Mouse (Mus musculus): ENCODE results near the gene Rad1.
A peak's percentile ranks its signal among the peaks of the same experiment; 100 is the strongest.
"Not testable (repeated sequence)": the region's sequence is repeated elsewhere in the genome, so short reads cannot be mapped to it uniquely, and the experiment has no call there.

Gene Rad1

DNA sequence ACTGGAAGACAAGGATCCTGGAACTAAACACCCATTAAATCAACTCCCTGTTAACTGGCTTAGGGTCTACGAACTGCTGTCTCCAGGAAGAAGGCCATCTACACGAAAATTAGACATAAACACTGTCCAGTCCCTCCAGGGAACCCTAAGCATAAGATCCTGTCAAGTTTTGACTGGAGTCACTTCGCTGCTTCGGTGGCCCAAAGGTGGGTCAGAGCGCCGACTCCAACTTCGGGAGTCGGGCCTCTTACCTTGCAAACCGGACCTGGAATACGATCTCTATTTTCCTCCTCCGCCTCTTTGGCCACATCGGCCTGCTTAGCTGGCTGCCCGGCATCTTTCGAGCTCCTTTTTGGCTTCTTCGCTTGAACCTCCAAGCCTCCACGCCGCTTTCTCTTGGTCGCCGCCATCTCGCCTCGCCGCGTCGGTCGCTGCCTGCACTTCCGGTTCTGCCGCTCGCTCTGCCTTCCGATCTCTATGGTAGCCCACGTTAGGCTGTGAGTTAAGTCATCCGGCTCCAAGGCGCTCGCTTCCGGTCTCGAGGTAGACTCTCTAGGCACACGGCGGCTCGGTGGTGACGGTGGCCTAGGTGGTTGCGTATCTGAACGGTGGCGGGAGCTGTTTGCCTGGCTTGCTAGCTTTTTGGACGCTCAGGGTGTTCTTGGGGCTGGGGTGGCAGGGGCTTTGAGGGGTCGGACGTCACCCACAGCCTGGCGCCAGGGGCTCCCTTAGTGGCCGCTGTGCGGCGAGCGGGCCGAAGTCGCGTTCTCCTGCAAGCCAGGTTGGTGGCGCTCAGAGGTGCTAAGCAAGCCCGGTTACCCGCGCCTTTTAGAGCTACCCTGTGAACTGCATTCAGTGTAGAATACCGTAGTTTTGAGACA is at the start of gene Rad1, which contains the start of gene Brix1:
Gene Rad1, plus strand, starts transcription at position 535 of the 881 bp plus-strand sequence.
Gene Brix1, minus strand, starts transcription at position 464 of the 881 bp plus-strand sequence.
- peak; percentile 99 for ATAC-seq (ENCODE audit: low TSS enrichment)

DNA sequence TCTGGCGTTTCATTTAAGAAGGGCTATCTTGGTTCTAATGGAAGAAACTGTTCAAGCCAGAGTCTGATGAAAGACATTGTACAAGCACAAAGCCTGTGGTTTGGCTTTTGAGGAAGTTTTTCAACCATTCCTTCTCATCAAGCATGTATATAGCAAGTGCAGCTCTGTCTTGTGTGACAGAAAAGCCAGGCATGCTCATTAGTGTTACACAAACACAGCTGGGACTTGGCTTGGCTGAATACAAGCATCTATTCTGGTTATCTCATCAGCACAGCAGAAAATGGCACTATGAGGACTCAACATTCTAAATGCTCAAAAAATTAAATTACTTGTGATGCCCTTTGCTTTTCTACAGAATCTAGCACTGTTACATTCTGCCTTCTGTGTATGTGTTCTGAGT is 48.9 kb upstream of the Rad1 start:
- ATAC-seq (ENCODE audit: low TSS enrichment) = peak; percentile 68

DNA sequence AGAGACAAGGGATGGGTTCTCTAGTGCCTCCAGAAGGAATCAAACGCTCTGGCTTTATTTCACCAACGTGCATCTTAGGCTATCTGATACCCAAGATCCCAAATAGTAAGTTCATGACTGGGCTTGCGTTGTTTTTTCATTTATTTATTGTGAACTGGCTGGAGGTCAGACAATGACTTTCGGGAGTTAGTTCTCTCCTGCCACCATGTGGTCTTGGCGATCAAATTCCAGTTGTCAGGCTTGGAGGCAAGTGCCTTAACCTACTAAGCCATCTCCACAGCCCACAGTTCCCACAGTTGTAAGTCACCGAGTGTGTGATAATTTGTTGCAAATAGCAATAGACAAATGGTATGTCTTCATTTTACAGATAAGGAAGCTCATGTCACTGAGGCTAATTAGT is 45.9 kb upstream of the Rad1 start:
- no peak for ATAC-seq (ENCODE audit: low TSS enrichment)

DNA sequence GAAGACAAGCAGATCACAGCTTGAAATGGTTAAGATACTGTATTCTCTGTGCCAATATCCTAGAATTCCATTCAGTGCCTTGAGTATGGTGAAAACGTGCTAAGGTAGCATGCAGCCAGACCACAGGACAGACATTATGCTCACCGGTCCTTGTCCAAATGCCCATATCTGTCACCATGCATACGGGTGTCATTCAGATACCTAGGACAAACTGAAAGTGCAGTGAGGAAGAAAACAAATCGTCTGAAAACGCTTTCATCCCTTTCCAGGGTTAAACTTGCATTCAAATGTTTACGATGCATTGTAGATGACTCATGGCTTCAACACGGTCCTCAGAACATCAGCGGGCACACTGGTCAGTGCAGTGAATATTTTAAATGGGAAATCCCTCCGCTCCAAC is 44.3 kb upstream of the Rad1 start:
- no peak for ATAC-seq (ENCODE audit: low TSS enrichment)

DNA sequence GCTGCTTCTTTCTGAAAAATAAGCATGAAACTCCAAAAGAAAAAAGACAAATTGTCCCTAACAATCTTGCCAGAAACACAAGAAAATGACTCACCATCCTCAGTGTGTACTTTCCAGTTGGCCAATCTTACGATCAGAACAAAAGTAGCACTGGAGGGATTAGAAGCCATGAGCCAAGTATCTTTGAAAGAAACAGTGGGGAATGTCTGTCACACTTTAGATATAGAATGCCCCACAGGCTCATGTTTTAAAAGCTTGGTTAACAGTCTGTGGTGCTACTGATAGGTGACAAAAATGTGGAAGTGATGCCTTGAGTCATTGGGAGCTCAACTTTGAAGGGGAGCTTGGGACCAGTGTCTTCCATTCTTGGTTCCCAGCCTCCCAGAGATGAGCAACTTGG is 43.5 kb upstream of the Rad1 start:
- ATAC-seq (ENCODE audit: low TSS enrichment) = peak; percentile 66

DNA sequence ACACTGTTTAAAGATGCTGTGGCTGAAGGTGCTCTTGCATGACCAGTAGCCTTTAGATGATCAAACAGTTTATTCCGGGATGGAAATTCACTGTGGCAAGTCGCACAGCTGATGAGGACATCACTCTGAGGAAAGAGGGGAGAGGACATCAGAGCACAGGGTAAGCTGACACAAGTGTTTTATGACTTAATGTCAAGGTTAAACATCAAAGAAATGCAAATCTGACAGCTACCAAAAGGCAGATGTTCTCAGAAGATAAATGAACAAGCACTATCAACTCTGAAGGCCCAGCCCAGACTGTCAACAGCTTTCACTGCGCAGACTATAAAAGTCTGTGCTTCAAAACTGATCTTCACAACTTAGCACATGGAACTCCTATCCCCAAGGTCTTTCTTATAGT is 38.7 kb upstream of the Rad1 start:
- ATAC-seq (ENCODE audit: low TSS enrichment) = no peak

DNA sequence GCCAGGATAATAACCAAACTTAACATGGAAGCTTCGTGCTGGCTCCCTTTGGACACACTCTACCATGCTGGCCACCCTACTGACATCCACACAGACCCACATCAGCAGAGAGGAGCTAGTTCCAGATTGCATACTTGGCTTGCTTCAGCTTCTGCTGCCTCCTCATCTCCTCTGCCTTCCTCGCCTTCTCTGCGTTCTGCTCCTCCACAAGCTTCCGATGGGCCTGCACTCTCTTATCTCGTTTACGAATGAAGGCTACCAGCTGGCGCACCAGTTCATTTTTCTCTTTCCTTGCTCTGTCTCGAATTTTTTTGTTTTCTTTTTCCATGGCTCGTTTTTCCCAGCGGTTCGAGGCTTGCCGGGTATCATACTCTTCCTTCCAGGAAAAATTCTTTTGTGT is 24.8 kb upstream of the Rad1 start:
- ATAC-seq (ENCODE audit: low TSS enrichment) = peak; percentile 86

DNA sequence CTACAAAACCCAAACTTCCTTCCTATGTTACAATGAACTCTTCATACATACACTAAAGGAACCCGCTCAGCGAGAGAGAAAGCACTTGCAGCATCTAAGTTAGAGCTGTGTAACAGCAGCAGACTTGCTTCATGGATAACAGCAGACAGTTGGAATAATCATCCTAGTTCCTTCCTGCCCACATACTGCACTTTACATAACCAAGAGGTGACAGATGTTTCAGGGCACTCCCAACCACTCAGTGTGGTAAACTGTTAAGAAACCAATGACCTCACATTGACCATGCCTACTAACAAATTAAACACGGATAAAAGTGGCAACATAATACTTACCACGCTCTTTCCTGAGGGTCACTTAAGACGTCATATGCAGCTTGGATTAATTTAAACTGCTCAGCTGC is 22.3 kb upstream of the Rad1 start:
- peak; percentile 72 for ATAC-seq (ENCODE audit: low TSS enrichment)

DNA sequence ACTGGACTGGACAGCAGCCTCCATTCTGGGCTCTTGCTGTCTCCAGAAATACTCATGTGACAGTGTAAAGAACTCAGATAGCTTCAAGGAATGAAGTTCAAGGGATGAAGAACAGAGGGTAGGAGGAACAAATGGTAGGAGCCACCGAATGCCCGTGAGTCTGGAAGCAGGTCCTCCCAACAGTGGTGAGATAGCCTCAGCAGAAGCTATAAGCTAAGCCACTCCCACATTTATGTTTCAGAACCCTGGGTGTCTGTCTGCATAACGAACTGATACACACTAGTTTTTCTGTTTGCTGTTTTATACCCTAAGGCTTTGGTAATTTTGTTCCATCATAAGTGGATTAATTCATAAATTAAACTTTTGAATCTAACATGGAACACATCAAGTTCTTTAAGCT is 21.1 kb upstream of the Rad1 start:
- ATAC-seq (ENCODE audit: low TSS enrichment) = no peak

DNA sequence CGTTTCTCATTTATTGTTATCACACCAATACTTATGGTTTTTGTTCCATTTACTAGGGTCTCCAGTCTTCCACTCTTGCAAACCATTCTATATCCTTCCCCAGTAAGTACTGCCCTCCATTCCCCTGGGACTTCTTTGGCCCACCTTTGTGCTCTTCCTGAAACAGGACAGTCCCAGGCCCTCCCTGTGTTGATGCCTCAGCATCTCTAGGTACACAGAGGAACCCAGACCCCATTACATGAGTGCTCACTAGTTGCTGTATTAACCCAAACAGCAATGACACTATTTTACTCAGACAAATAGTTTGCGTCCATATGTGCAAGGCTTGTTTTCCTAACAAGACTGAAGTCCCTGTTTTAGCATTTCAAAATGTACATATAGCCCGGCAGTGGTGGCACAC is 17.1 kb upstream of the Rad1 start:
- no peak for ATAC-seq (ENCODE audit: low TSS enrichment)

DNA sequence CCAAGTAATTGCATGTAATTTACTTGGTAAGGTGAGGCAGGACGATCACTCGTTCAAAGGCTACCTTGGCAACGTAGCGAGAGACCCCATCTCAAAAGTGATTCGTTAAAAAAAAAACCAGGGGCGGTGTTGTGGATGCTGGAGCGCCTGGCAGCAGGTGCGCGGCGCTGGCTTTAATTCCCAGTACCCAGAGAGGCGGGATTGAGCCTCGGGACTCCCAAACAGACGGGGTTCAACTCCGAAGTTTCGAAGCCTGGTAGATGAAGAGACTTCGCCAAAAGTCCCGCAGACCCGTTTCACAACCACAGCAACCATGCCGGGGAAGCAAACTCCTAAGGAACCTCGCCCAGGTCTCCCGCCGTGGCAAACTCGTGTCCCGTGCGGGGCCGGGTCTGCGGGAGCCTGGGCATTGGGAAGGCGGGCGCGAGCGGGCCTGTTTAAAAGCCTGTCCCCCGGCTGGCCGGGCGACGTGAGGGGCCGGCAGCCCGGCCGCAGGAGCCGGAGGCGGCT is 16.1 kb upstream of the Rad1 start:
- peak; percentile 17 for ATAC-seq (ENCODE audit: low TSS enrichment)

DNA sequence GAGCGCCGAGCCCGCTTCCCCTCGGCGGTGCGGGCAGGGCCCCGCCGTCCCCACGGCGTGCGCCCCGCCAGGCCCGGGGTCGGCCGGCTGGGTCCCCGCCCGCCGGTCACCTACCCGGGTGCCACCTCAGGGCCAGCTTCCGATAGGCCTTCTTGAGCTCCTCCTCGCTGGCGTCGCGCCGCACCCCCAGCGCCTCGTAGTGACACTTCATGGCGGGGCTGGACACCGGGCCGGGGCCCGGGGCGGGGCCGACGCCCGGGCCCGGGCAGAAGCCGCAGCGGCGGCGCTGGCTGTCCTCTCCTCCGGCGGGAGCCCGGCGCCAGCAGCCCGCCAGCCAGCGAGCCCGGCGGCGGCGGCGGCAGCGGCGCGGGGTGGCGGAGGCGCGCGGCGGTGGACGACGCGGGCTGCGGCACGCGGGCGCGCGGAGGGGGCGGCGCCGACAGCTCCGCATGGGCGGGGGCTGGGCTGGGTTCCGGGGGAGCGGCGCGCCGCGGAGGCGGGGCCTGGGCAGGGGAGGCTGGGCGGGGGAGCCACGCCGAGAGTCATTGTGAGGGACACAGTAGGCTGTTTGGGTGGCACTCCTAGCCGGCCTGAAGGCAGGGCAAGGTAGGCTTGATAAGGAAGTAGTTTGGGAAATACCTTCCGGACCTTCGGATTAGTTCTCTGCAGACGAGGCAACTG is 15.5 kb upstream of the Rad1 start, which contains the start of gene Dnajc21:
Gene Dnajc21, minus strand, starts transcription at position 366 of the 681 bp plus-strand sequence.
- peak; percentile 84 for ATAC-seq (ENCODE audit: low TSS enrichment)

DNA sequence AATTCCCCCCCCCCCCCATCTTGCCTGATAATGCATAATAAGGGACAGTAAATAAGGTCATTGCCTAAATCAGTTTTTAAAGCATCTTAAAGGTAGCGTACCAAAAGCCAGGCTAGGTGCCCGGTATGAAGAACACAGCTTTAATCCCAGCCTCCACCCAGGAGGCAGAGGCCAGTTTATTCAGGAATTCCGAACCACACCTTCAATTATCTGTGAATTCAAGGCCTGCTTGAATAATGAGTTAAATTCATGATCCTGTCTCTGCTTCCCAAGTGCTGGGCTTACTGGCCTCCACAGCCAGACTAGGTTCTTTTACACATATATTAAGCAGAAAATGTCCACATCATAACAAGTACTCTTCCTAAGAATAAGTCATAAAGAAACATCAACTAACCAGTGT is 14.9 kb upstream of the Rad1 start:
- ATAC-seq (ENCODE audit: low TSS enrichment) = no peak

DNA sequence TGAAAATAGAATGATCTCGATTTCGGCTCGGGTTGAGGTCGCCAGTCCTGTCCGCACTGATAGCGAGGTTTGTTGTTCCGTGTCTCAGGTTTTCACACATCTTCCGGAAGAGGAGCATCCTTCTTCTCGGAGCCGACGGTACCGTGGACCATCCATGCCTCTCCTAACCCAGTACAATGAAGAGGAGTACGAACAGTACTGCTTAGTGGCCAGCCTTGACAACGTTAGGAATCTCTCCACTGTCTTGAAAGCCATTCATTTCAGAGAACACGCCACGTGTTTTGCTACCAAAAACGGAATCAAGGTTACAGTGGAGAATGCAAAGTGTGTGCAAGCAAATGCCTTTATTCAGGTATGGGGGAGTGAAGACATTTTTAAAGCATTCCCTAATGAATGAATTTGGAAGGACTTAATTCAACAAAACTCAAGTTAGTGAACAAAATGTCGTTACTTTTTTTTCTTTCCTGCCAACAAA is 584 bp downstream of the Rad1 start:
- ATAC-seq (ENCODE audit: low TSS enrichment) = peak; percentile 55

DNA sequence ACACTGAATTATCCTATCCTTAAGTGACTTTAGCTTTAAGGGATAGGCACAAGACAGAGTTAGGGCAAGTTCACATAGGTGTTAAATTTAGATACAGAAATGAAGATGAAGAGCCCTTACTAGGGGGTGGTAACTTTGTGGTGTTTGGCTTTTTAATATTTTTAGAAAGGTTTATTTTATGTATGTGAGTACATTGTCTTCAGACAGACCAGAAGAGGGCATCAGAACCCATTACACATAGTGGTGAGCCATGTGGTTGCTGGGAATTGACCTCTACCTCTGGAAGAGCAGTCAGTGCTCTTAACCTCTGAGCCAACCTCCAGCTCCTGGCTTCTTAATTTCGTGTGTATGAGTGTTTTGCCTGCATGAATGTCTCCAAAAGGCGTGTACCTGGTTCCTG is 1.4 kb downstream of the Rad1 start:
- no peak for ATAC-seq (ENCODE audit: low TSS enrichment)

DNA sequence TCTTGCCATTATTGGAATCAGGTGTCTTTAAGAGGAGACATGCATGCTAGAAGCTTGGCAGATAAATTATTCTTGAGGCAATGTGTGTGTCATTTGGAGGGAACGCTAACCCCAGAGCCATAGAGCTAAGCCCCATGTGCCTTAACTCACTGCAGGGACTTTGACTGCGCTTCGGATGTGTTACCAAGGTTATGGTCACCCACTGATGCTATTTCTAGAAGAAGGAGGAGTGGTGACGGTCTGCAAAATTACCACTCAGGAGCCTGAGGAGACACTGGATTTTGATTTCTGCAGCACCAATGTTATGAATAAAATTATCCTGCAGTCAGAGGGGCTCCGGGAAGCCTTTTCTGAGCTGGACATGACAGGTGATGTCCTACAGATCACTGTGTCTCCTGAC is 4.3 kb downstream of the Rad1 start:
- ATAC-seq (ENCODE audit: low TSS enrichment) = peak; percentile 29; the same call in 1 of the 2 replicates

DNA sequence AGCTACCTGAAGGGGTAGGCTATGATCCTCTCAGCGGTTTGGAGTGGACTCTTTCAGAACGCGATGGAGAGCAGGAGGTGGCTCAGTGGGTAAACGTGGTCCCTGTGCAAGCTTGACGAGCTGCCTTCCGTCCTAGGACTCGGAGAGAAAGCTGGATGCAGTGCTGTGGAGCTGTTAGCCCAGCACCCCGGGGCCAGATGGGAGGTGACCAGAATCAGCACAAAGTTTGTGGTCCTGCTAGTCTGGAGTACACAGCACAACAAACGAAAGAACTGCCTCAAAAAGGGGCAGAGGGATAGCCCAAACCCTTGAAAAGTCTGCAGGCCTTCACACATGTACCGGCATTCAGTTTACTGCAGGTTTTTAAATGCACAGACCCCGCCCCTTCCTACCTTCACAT is 10.1 kb downstream of the Rad1 start:
- ATAC-seq (ENCODE audit: low TSS enrichment) = no peak

DNA sequence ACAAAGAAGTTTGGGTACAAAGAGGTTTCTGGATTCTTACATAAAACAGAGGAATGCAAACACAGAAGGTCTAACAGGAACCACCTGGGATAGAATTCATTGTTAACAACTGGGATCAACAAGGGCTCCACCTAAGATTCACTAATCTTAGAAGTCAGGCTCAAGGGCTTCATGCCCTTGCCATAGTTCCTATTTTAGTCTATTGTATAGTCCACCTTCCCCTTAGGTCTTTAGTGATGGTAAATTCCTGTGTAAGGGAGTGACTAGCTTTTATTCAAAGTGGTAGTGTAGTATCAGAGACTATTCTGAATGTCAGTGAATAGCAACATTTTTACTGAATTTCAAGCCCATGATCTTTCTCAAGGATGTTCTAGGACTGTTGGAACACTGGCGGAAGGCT is 10.9 kb downstream of the Rad1 start:
- ATAC-seq (ENCODE audit: low TSS enrichment) = not testable (repeated sequence)

DNA sequence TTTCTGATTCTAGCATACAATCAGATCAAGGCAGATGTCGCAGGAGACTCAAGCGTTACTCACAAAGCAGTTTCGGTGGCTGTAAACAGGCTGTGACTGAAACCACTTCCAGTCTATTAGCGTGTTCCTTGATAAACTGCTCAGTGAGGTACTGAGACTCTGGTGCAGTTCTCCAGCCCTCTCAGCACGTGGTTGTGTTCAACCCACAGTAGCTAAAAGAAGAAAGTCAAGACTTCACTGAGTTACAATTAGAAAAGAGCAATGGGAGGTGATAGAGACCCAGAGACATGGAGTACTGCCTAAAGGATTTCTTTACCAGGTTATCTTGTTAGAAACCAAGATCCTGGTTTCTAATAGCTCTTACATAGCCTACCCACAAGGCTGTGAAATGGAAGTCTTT is 13.8 kb downstream of the Rad1 start:
- no peak; the same call in 1 of the 2 replicates for ATAC-seq (ENCODE audit: low TSS enrichment)

DNA sequence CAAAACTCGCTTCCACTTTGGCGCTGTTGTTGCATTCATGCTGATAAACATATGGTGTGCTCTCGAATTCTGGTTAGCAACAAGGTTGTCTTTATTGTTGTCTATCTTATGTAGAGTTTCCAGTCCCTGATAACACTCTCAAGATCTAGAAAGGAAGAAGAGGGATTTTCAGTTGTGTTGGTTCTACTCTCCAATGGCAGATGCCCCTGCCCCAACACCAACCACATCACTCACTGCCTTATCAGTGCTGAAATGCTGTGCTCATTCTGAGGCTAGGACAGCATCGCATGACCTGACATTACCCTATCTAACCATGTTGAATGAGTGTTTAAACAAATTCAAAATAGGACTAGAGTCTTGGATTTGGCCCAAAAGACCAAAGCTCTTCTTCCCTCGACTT is 14.2 kb downstream of the Rad1 start:
- ATAC-seq (ENCODE audit: low TSS enrichment) = no peak

DNA sequence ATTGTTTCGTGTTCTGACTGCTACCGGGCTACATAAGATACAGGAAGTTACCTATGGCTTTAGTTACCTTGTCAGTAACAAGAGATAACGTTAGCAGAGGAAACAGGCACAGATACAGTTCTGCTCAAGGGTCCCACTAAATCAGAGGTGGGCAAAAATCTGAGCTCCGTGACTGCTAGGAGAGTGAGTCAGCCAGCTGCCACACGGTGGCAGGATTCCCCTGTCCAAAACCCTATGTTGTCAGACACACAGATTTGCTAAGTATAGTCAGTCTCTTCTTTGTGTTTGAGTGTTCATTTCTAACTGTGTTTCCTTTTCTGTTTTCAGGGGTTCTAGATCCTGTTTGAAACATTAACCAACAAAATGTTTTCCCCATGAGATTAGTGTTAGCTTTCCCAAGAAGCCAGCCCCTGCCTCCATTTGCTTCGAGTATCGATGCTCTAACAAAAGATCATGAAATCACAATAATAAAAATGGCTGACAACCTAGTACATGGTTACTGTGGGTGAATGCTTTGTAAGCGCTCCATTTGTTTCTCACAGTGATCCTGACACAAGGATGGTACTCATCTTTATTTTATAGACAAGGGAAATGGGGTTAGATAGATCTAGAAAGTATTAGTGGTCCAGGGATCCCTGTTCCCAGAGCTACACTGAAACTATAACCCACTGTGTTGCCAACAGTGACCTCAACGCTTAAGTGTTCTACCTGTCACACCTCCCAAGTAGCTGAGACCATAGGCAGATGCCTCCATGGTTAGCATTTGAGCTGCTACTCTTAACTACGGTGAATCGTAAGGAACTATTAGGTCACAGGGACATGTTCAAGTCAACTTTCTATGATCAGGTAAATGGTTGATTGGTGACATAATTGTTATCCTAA is 15.3 kb downstream of the Rad1 start:
- peak; percentile 98 for ATAC-seq (ENCODE audit: low TSS enrichment)

DNA sequence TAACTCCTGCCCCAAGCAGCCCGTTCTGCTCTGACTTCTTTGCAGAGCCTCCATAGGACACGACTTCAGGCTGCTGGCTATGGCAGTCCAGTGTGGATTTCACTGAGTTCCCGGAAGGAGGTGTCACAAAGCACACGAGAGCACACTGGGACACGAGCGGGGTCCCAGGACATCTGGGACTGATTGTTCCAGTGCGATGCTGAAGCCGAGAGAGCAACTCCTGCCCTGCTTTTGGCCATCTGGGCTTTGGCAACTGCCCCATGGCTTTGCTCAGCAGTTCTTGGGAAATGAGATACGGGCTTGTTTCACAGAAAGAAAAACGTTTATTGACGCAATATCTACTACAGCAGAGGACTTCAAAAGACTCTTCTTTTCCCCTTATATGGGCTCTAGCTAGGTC is 20.3 kb downstream of the Rad1 start:
- ATAC-seq (ENCODE audit: low TSS enrichment) = no peak
